8 mouse cellular contexts compared by ENCODE assay signal in the genomic region with DNA sequence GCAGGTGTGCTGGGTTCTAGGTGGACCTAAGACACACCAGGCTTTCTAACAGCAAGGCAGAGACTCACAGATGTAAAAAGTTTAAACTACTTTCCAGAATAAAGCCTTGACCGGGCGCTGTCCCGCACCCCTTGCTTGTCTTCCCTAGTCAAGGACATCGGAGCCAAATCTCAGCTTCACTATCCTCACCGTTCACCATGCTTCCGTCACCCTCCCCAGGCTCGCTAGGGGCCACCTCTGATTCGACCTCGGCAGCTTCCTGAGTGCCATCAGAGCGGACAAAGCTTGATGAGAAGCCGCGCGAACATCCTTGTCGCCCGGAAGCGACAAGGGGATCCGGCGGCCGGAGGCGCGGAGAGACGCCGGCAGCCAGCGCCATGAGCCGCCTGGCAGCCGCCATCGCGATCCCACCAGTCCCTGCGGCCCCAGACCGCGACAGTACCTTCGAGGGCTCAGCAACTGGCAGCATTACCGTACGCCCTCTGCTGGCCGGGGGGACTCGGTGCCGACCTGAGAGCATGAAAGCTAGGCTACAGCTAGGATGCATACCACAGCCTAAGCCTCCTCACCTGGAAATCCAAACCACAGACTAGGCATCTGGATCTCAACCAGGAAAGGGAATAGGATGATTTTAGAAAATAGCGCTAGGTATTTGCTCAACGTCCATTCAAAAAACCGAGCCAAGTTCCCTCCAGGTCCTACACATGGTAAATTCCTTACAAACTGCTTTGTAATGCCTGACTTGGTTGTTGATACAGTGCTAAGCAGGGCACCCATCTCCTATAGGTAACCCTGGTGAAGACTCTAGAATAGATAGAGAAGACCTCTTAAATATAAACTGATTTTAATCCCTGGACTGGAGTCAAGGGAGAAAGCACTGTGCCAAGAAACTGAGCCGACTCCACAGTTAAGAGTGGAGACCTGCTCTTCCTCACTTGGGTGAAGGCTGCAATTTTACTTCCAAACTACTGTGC. TPM values are rescaled to one million over a fixed set of nuclear protein-coding genes. Genes with fewer than 3 reads are reported as not detected.
A peak's percentile ranks its signal among the peaks of the same experiment; 100 is the strongest.
DNase-seq lines count a peak whose midpoint lies in the region; ATAC-seq lines count a peak whose summit lies in the region.

No protein-coding gene starts in this region.

- H3K27ac ChIP-seq in forebrain, embryonic 10.5 days, result peak overlapping the region; percentile 91
- H3K27ac ChIP-seq in heart, embryonic 16.5 days (ENCODE audit: low read length), result 0 out of 2 replicates have a peak overlapping the region, but pooled peaks have one; percentile 43
- 0 out of 2 replicates have a peak overlapping the region, but pooled peaks have one; percentile 30 for H3K27ac ChIP-seq in liver, embryonic 15.5 days (replicated peaks)
- H3K27ac ChIP-seq in neural tube, embryonic 12.5 days, result no peak overlapping the region

- 3% methylated on average over 41 of the region's 41 CpGs for WGBS in forebrain, embryonic 10.5 days
- WGBS in heart, embryonic 16.5 days, result 2% methylated on average over 41 of the region's 41 CpGs
- WGBS in liver, embryonic 15.5 days (ENCODE audit: insufficient replicate concordance), result 3% methylated on average over 41 of the region's 41 CpGs
- 3% methylated on average over 41 of the region's 41 CpGs for WGBS in neural tube, embryonic 12.5 days

- H3K4me1 ChIP-seq in forebrain, embryonic 10.5 days, result peaks cover 13% of the 10 kb centered on the region
- H3K4me1 ChIP-seq in heart, embryonic 16.5 days (ENCODE audit: control insufficient read depth, insufficient read depth, low read length), result peaks cover 8% of the 10 kb centered on the region
- peaks cover 12% of the 10 kb centered on the region for H3K4me1 ChIP-seq in liver, embryonic 15.5 days (replicated peaks)
- H3K4me1 ChIP-seq in neural tube, embryonic 12.5 days, result peaks cover 7% of the 10 kb centered on the region; the same call in 1 of the 2 replicates

- peak; percentile 95 for ATAC-seq in heart, embryonic 16.5 days (replicated peaks; ENCODE audit: extremely low read depth, insufficient read depth, low FRiP score)
- ATAC-seq in liver, embryonic 15.5 days (ENCODE audit: insufficient read depth), result peak; percentile 91
- peak; percentile 96 for ATAC-seq in neural tube, embryonic 12.5 days (ENCODE audit: low FRiP score, low read depth)

- DNase-seq in CD8-positive naive resting alpha-beta T cell, adult 2 months (ENCODE audit: low read depth in 2 of 2, low spot score in 2 of 2), result peak; percentile 90 to 94
- DNase-seq in c-Kit-positive CD71-negative TER-119-negative erythroid progenitor cells, embryonic 14.5 days (ENCODE audit: low read depth), result peak; percentile 87
- DNase-seq in forebrain, embryonic 10.5 days (ENCODE audit: extremely low spot score, low spot score), result peak; percentile 92
- DNase-seq in kidney, postnatal 36 days, result peak; percentile 94 to 98
- peak; percentile 81 for DNase-seq in telencephalon, adult 2 months (ENCODE audit: low read depth, low spot score)

- peak overlapping the region; percentile 83 for H3K4me3 ChIP-seq in forebrain, embryonic 10.5 days
- peak overlapping the region; percentile 82 for H3K4me3 ChIP-seq in heart, embryonic 16.5 days (ENCODE audit: low read length)
- H3K4me3 ChIP-seq in liver, embryonic 15.5 days (replicated peaks), result peak overlapping the region; percentile 91
- H3K4me3 ChIP-seq in neural tube, embryonic 12.5 days, result peak overlapping the region; percentile 83

- H3K9me3 ChIP-seq in forebrain, embryonic 10.5 days, result no peaks in the 10 kb centered on the region
- H3K9me3 ChIP-seq in heart, embryonic 16.5 days (replicated peaks; ENCODE audit: control insufficient read depth, low read length), result no peaks in the 10 kb centered on the region
- no peaks in the 10 kb centered on the region for H3K9me3 ChIP-seq in liver, embryonic 15.5 days (replicated peaks)
- no peaks in the 10 kb centered on the region for H3K9me3 ChIP-seq in neural tube, embryonic 12.5 days

- H3K9ac ChIP-seq in heart, embryonic 16.5 days (ENCODE audit: low read length), result peak overlapping the region; percentile 86
- peak overlapping the region; percentile 81 for H3K9ac ChIP-seq in liver, embryonic 15.5 days
- peak overlapping the region; percentile 85 for H3K9ac ChIP-seq in neural tube, embryonic 12.5 days

- H3K4me2 ChIP-seq in heart, embryonic 16.5 days (ENCODE audit: low read depth, low read length), result peak overlapping the region; percentile 69
- peak overlapping the region; percentile 77 for H3K4me2 ChIP-seq in liver, embryonic 15.5 days
- H3K4me2 ChIP-seq in neural tube, embryonic 12.5 days (replicated peaks), result peak overlapping the region; percentile 89

- peaks cover 88% of the 10 kb centered on the region for H3K36me3 ChIP-seq in forebrain, embryonic 10.5 days (replicated peaks)
- H3K36me3 ChIP-seq in heart, embryonic 16.5 days (ENCODE audit: control insufficient read depth, insufficient read depth), result peaks cover 31% of the 10 kb centered on the region
- H3K36me3 ChIP-seq in liver, embryonic 15.5 days (replicated peaks), result peaks cover 31% of the 10 kb centered on the region
- peaks cover 73% of the 10 kb centered on the region for H3K36me3 ChIP-seq in neural tube, embryonic 12.5 days

- H3K27me3 ChIP-seq in forebrain, embryonic 10.5 days (ENCODE audit: poor library complexity, severe bottlenecking), result no peaks in the 10 kb centered on the region
- H3K27me3 ChIP-seq in heart, embryonic 16.5 days (ENCODE audit: control insufficient read depth, insufficient read depth, low read length), result no peaks in the 10 kb centered on the region
- no peaks in the 10 kb centered on the region for H3K27me3 ChIP-seq in liver, embryonic 15.5 days
- H3K27me3 ChIP-seq in neural tube, embryonic 12.5 days (replicated peaks), result no peaks in the 10 kb centered on the region

RNA-seq across cellular contexts. Expression of gene Smarcc1, which starts 16.6 kb away (rescaled TPM):
- polyA plus RNA-seq in forebrain, embryonic 10.5 days (2016; fragmentation: Nextera tagmentation; extraction: Ambion mirVana), result 181 and 205 TPM in 2 replicates
- 56.7 and 60.5 TPM in 2 replicates for polyA plus RNA-seq in heart, embryonic 16.5 days (2015; fragmentation: Nextera tagmentation; extraction: Ambion mirVana)
- 29.8 and 30.9 TPM in 2 replicates for polyA plus RNA-seq in liver, embryonic 15.5 days (2015; fragmentation: Nextera tagmentation; extraction: Ambion mirVana)
- polyA plus RNA-seq in neural tube, embryonic 12.5 days (2016; fragmentation: Nextera tagmentation; extraction: Ambion mirVana), result 172 and 185 TPM in 2 replicates

RNA-seq across cellular contexts. Expression of gene Dhx30, which starts 16.7 kb away (rescaled TPM):
- polyA plus RNA-seq in forebrain, embryonic 10.5 days (2016; fragmentation: Nextera tagmentation; extraction: Ambion mirVana), result 186 and 200 TPM in 2 replicates
- polyA plus RNA-seq in heart, embryonic 16.5 days (2015; fragmentation: Nextera tagmentation; extraction: Ambion mirVana), result 96.2 and 101 TPM in 2 replicates
- 32.4 and 34.1 TPM in 2 replicates for polyA plus RNA-seq in liver, embryonic 15.5 days (2015; fragmentation: Nextera tagmentation; extraction: Ambion mirVana)
- polyA plus RNA-seq in neural tube, embryonic 12.5 days (2016; fragmentation: Nextera tagmentation; extraction: Ambion mirVana), result 200 and 203 TPM in 2 replicates
